Mouse (Mus musculus) spleen, postnatal 14 days (tissue): ENCODE measurements around the gene Mgat2.

Source experiments
- DNase-seq, 2 experiments: peaks; one replicate each; pipeline ENCODE4 v3.0.0; 2021 to 2022; ENCODE audit warnings: low spot score in 2 of 2

Mgat2 gene

GRCm38 (mm10) chr12:69213186-69213777 is 29.3 kb downstream of the Mgat2 start:
- DNase-seq, result no peak

GRCm38 (mm10) chr12:69214393-69214792 is 30.4 kb downstream of the Mgat2 start:
- DNase-seq, result no peak

GRCm38 (mm10) chr12:69215000-69215785 is 31.2 kb downstream of the Mgat2 start:
- no peak for DNase-seq

GRCm38 (mm10) chr12:69216587-69216986 is 32.6 kb downstream of the Mgat2 start:
- DNase-seq, result no peak

GRCm38 (mm10) chr12:69220613-69221277 is 36.8 kb downstream of the Mgat2 start:
- no peak for DNase-seq

- peak; percentile 82 to 85 for DNase-seq
These were observed 44.0 kb downstream of the Mgat2 start, which contains the start of gene Pole2 for GRCm38 (mm10) chr12:69227776-69228466. Gene Pole2 (minus strand): TSS chr12:69228195.

GRCm38 (mm10) chr12:69229251-69229650 is 45.3 kb downstream of the Mgat2 start:
- peak in 1 of 2 experiments; percentile 44 for DNase-seq

- no peak for DNase-seq
These were observed 51.8 kb downstream of the Mgat2 start for GRCm38 (mm10) chr12:69235782-69236181.
